Mouse (Mus musculus): ENCODE measurements around the gene Abcg8.

DNA sequence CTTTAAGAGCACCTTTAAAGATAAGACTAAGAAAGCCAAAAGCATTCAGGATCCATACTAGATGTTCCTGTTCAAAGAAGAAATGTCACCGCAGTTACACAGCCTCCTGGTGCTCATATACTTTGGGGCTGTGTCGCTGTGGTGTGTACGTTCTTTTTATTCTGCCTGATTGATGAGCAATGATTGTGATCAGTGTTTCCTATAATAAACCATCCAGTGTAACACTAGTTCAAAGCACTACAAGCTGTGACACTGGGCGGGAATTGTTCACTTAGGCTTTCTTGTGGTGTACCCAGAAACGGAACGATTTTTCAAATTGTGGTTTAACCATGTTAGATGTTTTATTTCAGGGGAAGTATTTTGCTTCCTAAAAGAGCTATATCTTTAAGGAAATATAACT lies 44.3 kb upstream of the Abcg8 start:
- TF ChIP-seq ZC3H11A (IDR thresholded peaks at IDR 0.05; ENCODE audit: low read depth, low read length): no peak
- TF ChIP-seq CHD2 (IDR thresholded peaks at IDR 0.05; ENCODE audit: low read length): no peak
- no peak for TF ChIP-seq RAD21 (IDR thresholded peaks at IDR 0.05; ENCODE audit: low read depth, low read length)
- no peak for TF ChIP-seq SMC3 (IDR thresholded peaks at IDR 0.05; ENCODE audit: low read depth, low read length)
